Comparison of ENCODE assay signal across 15 mouse cellular contexts in genomic region chr5:127714783-127715704, GRCm38 (mm10).
DNase-seq lines count a peak whose midpoint lies in the region; ATAC-seq lines count a peak whose summit lies in the region.
"Had no signal": no experiment of that assay in that cellular context is flagged by ENCODE, and none has a peak within 500 bp of the region (broad histone marks: within the 10 kb centered on the region; RNA-seq: fewer than 3 reads in every experiment).

No protein-coding gene starts in this region.

- WGBS in heart, embryonic 10.5 days = 64% methylated on average over 7 of the region's 7 CpGs
- 52% methylated on average over 7 of the region's 7 CpGs for WGBS in heart, embryonic 11.5 days (ENCODE audit: insufficient replicate concordance)
- WGBS in liver, embryonic 16.5 days (ENCODE audit: insufficient replicate concordance) = 43% methylated on average over 7 of the region's 7 CpGs

- H3K9ac ChIP-seq in heart, embryonic 11.5 days (ENCODE audit: low read depth, low read length) = no peak overlapping the region
- no peak overlapping the region for H3K9ac ChIP-seq in liver, embryonic 16.5 days (ENCODE audit: low read depth, low read length)
- H3K9ac ChIP-seq: kidney, embryonic 15.5 days; stomach, embryonic 15.5 days had no signal

- no peaks in the 10 kb centered on the region for H3K9me3 ChIP-seq in heart, embryonic 10.5 days
- H3K9me3 ChIP-seq in heart, embryonic 11.5 days (replicated peaks; ENCODE audit: control insufficient read depth, low read length) = no peaks in the 10 kb centered on the region
- no peaks in the 10 kb centered on the region for H3K9me3 ChIP-seq in liver, embryonic 16.5 days (replicated peaks; ENCODE audit: control insufficient read depth, low read length)
- H3K9me3 ChIP-seq: kidney, embryonic 15.5 days; stomach, embryonic 15.5 days had no signal

- H3K27ac ChIP-seq in heart, embryonic 10.5 days = no peak overlapping the region
- H3K27ac ChIP-seq in heart, embryonic 11.5 days (ENCODE audit: low read depth, low read length) = no peak overlapping the region
- H3K27ac ChIP-seq in liver, embryonic 16.5 days (ENCODE audit: low read length) = peak overlapping the region; percentile 31
- H3K27ac ChIP-seq: kidney, embryonic 15.5 days; stomach, embryonic 15.5 days had no signal

- H3K36me3 ChIP-seq in heart, embryonic 10.5 days = no peaks in the 10 kb centered on the region
- no peaks in the 10 kb centered on the region for H3K36me3 ChIP-seq in heart, embryonic 11.5 days (ENCODE audit: control insufficient read depth, insufficient read depth, low read length)
- H3K36me3 ChIP-seq in liver, embryonic 16.5 days (ENCODE audit: control insufficient read depth, insufficient read depth) = no peaks in the 10 kb centered on the region
- H3K36me3 ChIP-seq: kidney, embryonic 15.5 days; stomach, embryonic 15.5 days had no signal

- no peak overlapping the region for H3K4me2 ChIP-seq in heart, embryonic 11.5 days
- no peak overlapping the region; the same call in 1 of the 2 replicates for H3K4me2 ChIP-seq in liver, embryonic 16.5 days (ENCODE audit: low read depth, low read length)
- H3K4me2 ChIP-seq: kidney, embryonic 15.5 days; stomach, embryonic 15.5 days had no signal

- ATAC-seq in heart, embryonic 11.5 days (replicated peaks; ENCODE audit: insufficient number of reproducible peaks, low FRiP score, low TSS enrichment) = no peak
- peak; percentile 93 for ATAC-seq in erythroblast, adult 5-6 weeks (replicated peaks; ENCODE audit: low FRiP score, poor library complexity, severe bottlenecking)
- ATAC-seq in liver, embryonic 16.5 days (ENCODE audit: low read depth) = peak; percentile 94
- no peak for ATAC-seq in megakaryocyte, adult 5-6 weeks (ENCODE audit: poor library complexity, severe bottlenecking)
- ATAC-seq: activated CD4-positive, CD25-positive, alpha-beta regulatory T cell, adult 4 months had no signal

- no peaks in the 10 kb centered on the region for H3K4me1 ChIP-seq in heart, embryonic 10.5 days
- no peaks in the 10 kb centered on the region for H3K4me1 ChIP-seq in heart, embryonic 11.5 days (ENCODE audit: control insufficient read depth, insufficient read depth, low read length)
- H3K4me1 ChIP-seq in liver, embryonic 16.5 days (ENCODE audit: control insufficient read depth, low read depth, low read length) = no peaks in the 10 kb centered on the region
- H3K4me1 ChIP-seq: kidney, embryonic 15.5 days; stomach, embryonic 15.5 days had no signal

- H3K27me3 ChIP-seq in heart, embryonic 10.5 days (ENCODE audit: insufficient read depth, poor library complexity, severe bottlenecking) = no peaks in the 10 kb centered on the region
- no peaks in the 10 kb centered on the region for H3K27me3 ChIP-seq in heart, embryonic 11.5 days (ENCODE audit: control insufficient read depth, insufficient read depth, low read length)
- H3K27me3 ChIP-seq in liver, embryonic 16.5 days (ENCODE audit: control insufficient read depth, insufficient read depth, low read depth, low read length) = no peaks in the 10 kb centered on the region
- H3K27me3 ChIP-seq: kidney, embryonic 15.5 days; stomach, embryonic 15.5 days had no signal

- intact Hi-C loops in heart, postnatal 14 days (cut with DNase I) = no loop called here

- DNase-seq in heart, embryonic 10.5 days (ENCODE audit: low spot score) = peak; percentile 71
- DNase-seq in ES-CJ7 (ENCODE audit: low read depth, low spot score) = peak; percentile 80
- no peak for DNase-seq in heart, postnatal 14 days
- no peak for DNase-seq in cerebellum, adult 11 months
- DNase-seq: cerebellum, adult 9-10 months; heart, adult 18-20 months; lung, adult 18-20 months; right cerebral cortex, postnatal 25 days had no signal

- no peak overlapping the region for H3K4me3 ChIP-seq in heart, embryonic 10.5 days
- no peak overlapping the region for H3K4me3 ChIP-seq in heart, embryonic 11.5 days (ENCODE audit: low read depth, low read length)
- no peak overlapping the region for H3K4me3 ChIP-seq in liver, embryonic 16.5 days (ENCODE audit: low read depth, low read length)
- H3K4me3 ChIP-seq: kidney, embryonic 15.5 days; stomach, embryonic 15.5 days had no signal

Comparison
In these comparisons a context has a peak if more than half of its experiments do, and no peak if none do; other contexts are left out.
1. DNase-seq: peak in heart, embryonic 10.5 days (single experiment) and ES-CJ7 (single experiment); none in heart, postnatal 14 days (0 of 2) and cerebellum, adult 11 months (single experiment).
2. ATAC-seq: peak in erythroblast, adult 5-6 weeks (single experiment) and liver, embryonic 16.5 days (single experiment); none in heart, embryonic 11.5 days (single experiment) and megakaryocyte, adult 5-6 weeks (single experiment).